Mouse (Mus musculus): ENCODE results near the gene Atp13a3. TPM values are rescaled to one million over a fixed set of nuclear protein-coding genes. Genes with fewer than 3 reads are reported as not detected.

Atp13a3 gene
- polyA plus RNA-seq, 1 experiment: 3.3 TPM

DNA sequence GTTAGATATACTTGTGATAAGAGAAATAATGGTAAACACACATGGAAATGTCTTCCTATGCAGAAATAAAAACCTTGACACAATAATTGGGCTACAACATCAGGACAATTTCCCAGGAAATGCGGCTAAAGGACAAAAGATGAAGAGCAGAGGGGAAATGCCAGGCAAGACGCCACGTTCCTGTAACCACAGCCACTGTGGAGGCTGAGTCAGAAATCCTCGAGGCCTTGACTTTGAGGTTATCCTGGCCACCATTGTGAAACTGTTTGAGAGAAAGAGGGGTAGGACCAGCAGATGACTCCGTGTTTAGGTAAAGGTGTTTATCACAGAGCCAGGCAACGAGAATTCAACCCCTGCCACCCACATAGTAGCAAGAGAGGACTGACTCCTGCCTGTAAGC is 33.6 kb upstream of the Atp13a3 start:
- no peak overlapping the region for H3K4me3 ChIP-seq (replicated peaks)
- H3K4me1 ChIP-seq: peaks cover 4% of the 10 kb centered on the region; the same call in 1 of the 2 replicates
- no peaks in the 10 kb centered on the region for H3K36me3 ChIP-seq (replicated peaks; ENCODE audit: low read length)
- TF ChIP-seq FLI1 (IDR thresholded peaks at IDR 0.05; ENCODE audit: low read length) (no peak), GATA1 (IDR thresholded peaks at IDR 0.05; ENCODE audit: borderline replicate concordance, low read length) (no peak)
- H3K27me3 ChIP-seq (replicated peaks): peaks cover 6% of the 10 kb centered on the region
- H3K9me3 ChIP-seq: no peaks in the 10 kb centered on the region

DNA sequence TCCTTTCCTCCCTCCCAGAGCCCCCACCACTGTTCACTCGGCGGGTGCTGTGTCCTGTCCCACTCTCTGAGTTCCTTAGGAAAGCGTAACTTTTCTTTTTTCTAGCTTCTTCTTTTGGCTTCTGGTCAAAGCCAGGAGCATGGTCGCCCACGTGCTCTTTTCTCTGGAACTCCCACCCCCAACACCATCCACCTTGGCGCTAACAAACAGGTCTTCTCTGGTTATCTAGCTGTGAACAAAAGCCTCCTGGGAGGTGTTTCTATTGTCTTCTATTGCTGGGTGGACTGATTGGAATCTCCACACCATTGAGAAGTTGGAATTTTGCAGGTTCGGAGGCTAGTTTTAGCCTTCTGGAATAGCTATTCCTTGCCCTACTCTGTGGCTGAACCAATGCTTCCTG is 30.5 kb upstream of the Atp13a3 start:
- H3K27me3 ChIP-seq (replicated peaks): peaks cover 2% of the 10 kb centered on the region
- no peak overlapping the region for H3K4me3 ChIP-seq (replicated peaks)
- H3K4me1 ChIP-seq: peaks cover 10% of the 10 kb centered on the region; the same call in 1 of the 2 replicates
- TF ChIP-seq FLI1 (IDR thresholded peaks at IDR 0.05; ENCODE audit: low read length): no peak
- no peak for TF ChIP-seq GATA1 (IDR thresholded peaks at IDR 0.05; ENCODE audit: borderline replicate concordance, low read length)
- peaks cover 6% of the 10 kb centered on the region for H3K36me3 ChIP-seq (replicated peaks; ENCODE audit: low read length)
- H3K9me3 ChIP-seq: peaks cover 14% of the 10 kb centered on the region

DNA sequence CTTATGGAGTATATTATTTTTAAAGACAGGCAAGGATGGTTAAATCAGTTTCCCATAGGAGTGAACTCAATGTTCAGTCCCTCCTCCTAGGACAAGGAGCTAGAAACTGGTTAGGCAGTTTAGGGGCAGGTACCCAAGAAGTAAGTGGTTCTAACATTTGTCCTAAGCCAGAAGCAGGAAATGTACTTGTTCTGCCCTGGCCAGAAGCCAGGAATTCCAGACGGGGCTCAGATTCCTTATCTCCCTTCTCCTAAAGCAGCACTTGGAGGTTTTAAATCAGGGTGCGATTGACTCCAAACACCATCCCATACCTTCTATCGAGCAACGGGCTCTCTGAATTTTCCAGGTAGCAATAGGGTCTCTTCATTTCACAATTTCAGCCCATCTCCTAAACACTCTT is 29.6 kb upstream of the Atp13a3 start:
- H3K4me3 ChIP-seq (replicated peaks): no peak overlapping the region
- peaks cover 10% of the 10 kb centered on the region; the same call in 1 of the 2 replicates for H3K4me1 ChIP-seq
- H3K27me3 ChIP-seq (replicated peaks): peaks cover 2% of the 10 kb centered on the region
- peaks cover 14% of the 10 kb centered on the region for H3K9me3 ChIP-seq
- no peak for TF ChIP-seq FLI1 (IDR thresholded peaks at IDR 0.05; ENCODE audit: low read length)
- TF ChIP-seq GATA1 (IDR thresholded peaks at IDR 0.05; ENCODE audit: borderline replicate concordance, low read length): no peak
- H3K36me3 ChIP-seq (replicated peaks; ENCODE audit: low read length): peaks cover 6% of the 10 kb centered on the region

DNA sequence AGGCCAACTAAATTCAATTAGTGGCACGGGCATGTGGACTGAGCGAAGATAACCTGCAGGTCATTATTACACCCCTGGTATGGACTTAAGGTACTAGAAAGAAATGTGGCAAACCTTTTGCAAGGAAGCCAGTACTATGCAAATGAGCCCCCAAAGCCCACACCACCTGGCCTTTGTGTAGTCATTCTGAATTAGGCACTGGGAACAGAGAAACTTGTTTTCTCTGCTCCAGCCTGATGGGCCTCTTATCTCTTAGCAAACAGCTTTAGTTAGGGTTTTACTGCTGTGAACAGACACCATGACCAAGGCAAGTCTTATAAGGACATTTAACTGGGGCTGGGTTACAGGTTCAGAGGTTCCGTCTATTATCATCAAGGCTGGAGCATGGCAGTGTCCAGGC is 27.4 kb upstream of the Atp13a3 start:
- TF ChIP-seq GATA1 (IDR thresholded peaks at IDR 0.05; ENCODE audit: borderline replicate concordance, low read length): no peak
- no peak for TF ChIP-seq FLI1 (IDR thresholded peaks at IDR 0.05; ENCODE audit: low read length)
- Histone ChIP-seq H3K4me1 (peaks cover 12% of the 10 kb centered on the region; the same call in 1 of the 2 replicates), H3K4me3 (replicated peaks) (no peak overlapping the region), H3K27me3 (replicated peaks) (peaks cover 7% of the 10 kb centered on the region), H3K9me3 (peaks cover 14% of the 10 kb centered on the region), H3K36me3 (replicated peaks; ENCODE audit: low read length) (peaks cover 6% of the 10 kb centered on the region)

DNA sequence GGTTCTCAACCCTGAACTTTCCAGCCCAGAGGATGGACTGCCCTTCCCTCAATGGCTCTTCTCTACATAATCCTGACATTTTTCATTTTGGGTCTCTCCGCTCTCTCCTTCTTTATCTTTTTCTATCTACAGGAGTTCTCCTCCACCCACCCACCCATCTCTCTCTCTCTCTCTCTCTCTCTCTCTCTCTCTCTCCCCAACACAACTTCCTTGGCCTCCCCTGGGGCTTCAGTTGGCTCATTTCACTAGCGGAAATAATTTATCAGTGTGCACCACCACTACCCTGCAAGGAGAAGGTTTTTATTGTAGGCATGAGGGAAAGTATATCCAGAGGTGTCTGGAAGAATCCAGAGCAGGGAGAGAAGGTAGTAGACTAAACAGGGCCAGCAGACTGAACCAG is 26.3 kb upstream of the Atp13a3 start:
- TF ChIP-seq FLI1 (IDR thresholded peaks at IDR 0.05; ENCODE audit: low read length) (no peak), GATA1 (IDR thresholded peaks at IDR 0.05; ENCODE audit: borderline replicate concordance, low read length) (no peak)
- no peak overlapping the region for H3K4me3 ChIP-seq (replicated peaks)
- H3K27me3 ChIP-seq (replicated peaks): peaks cover 9% of the 10 kb centered on the region
- H3K36me3 ChIP-seq (replicated peaks; ENCODE audit: low read length): peaks cover 6% of the 10 kb centered on the region
- H3K4me1 ChIP-seq: peaks cover 13% of the 10 kb centered on the region
- peaks cover 14% of the 10 kb centered on the region for H3K9me3 ChIP-seq

DNA sequence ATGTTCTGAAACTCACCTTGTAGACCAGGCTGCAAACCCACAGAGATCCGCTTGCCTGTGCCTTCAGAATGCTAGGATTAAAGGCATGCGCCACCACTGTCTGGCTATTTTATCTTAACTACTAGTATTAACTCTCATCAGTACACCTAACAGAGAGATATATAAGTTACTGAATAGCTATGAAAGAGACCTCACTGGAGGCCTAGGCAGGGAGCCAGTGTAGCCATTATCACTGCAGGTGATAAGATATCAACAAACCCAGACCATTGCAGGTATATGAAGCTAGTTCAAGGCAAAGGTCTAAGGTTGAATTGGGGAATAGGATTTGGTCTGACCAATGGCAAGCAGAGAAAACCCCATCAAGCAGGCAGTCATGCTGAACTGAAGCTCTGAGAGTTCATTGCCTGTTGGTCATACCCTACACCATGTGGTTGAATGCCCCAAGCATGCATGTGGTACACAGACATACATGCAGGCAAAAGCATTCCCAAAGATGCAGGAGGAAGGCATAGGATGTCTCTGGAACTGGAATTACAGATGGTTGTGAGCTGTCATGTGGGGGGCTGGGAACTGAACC is 24.8 kb upstream of the Atp13a3 start:
- H3K36me3 ChIP-seq (replicated peaks; ENCODE audit: low read length): peaks cover 6% of the 10 kb centered on the region
- H3K4me1 ChIP-seq: peaks cover 26% of the 10 kb centered on the region
- TF ChIP-seq GATA1 (IDR thresholded peaks at IDR 0.05; ENCODE audit: borderline replicate concordance, low read length) (no peak), FLI1 (IDR thresholded peaks at IDR 0.05; ENCODE audit: low read length) (no peak)
- no peak overlapping the region for H3K4me3 ChIP-seq (replicated peaks)
- H3K9me3 ChIP-seq: peaks cover 14% of the 10 kb centered on the region
- H3K27me3 ChIP-seq (replicated peaks): peaks cover 9% of the 10 kb centered on the region

DNA sequence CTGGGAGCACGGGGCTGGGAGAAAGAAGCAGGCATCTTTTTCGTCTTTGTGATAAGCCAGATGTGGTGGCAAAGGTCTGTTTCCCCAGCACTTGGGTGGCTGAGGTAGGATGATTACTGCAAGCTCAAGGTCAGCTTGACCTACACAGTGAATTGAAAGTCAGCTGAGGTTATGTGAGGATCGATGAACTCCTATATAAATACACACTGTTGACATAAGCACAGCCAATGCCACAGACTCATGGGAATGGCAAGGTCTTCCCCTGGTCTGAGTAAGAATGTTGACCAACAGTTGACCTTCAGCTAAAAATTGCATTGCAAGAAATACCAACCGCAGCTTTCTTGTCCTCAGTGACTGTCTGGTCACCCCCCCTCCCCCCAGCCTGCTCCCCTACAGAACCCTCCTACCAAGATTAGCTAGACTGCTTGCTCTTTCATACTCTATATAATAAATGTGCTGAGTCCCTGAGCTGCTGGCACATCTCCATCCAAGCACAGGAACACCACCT is 23.0 kb upstream of the Atp13a3 start:
- H3K4me3 ChIP-seq (replicated peaks): no peak overlapping the region
- peaks cover 5% of the 10 kb centered on the region for H3K36me3 ChIP-seq (replicated peaks; ENCODE audit: low read length)
- peaks cover 26% of the 10 kb centered on the region for H3K4me1 ChIP-seq
- H3K9me3 ChIP-seq: peaks cover 10% of the 10 kb centered on the region
- peaks cover 13% of the 10 kb centered on the region for H3K27me3 ChIP-seq (replicated peaks)
- TF ChIP-seq FLI1 (IDR thresholded peaks at IDR 0.05; ENCODE audit: low read length): no peak
- no peak for TF ChIP-seq GATA1 (IDR thresholded peaks at IDR 0.05; ENCODE audit: borderline replicate concordance, low read length)

DNA sequence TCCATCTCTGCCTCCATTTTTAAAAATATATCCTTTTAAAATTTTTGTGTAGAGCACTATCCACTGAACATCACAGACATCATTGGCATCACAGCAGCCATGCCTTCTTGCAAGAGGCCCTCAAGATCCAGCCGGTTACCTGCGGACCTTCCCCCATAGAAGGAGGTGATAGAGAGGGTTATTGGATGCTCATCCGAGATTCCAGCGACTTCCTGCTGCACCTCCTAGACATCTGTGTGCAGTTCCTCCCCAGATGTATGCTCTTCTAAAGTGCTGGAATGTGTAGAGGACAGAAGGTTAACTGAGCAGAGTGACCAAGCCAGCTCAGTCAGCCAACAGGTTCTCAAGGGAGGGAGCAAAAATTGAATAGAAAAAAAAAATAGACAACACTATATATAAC is 21.7 kb upstream of the Atp13a3 start:
- H3K4me1 ChIP-seq: peaks cover 19% of the 10 kb centered on the region
- no peaks in the 10 kb centered on the region for H3K9me3 ChIP-seq
- peaks cover 22% of the 10 kb centered on the region for H3K27me3 ChIP-seq (replicated peaks)
- no peaks in the 10 kb centered on the region for H3K36me3 ChIP-seq (replicated peaks; ENCODE audit: low read length)
- TF ChIP-seq FLI1 (IDR thresholded peaks at IDR 0.05; ENCODE audit: low read length) (no peak), GATA1 (IDR thresholded peaks at IDR 0.05; ENCODE audit: borderline replicate concordance, low read length) (no peak)
- H3K4me3 ChIP-seq (replicated peaks): no peak overlapping the region

DNA sequence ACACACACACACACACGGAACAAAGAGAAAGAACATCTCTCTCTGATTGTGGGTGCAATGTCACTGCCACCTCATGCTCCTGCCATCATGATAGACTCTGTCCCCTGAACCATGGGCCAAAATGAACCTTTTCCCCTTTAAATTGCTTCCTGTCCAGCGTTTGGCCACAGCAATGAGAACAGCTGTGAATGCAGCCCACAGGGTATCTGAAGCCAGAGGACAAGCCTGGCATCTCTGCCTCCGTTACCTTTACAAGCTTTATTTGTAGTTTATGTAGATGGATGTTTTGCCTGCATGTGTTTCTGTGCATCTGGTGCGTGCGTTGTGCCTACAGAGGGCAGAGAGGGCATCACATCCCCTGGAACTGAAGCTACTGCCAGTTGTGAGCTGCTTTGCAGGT is 21.2 kb upstream of the Atp13a3 start:
- TF ChIP-seq FLI1 (IDR thresholded peaks at IDR 0.05; ENCODE audit: low read length): no peak
- TF ChIP-seq GATA1 (IDR thresholded peaks at IDR 0.05; ENCODE audit: borderline replicate concordance, low read length): no peak
- H3K4me1 ChIP-seq: peaks cover 16% of the 10 kb centered on the region
- peaks cover 22% of the 10 kb centered on the region for H3K27me3 ChIP-seq (replicated peaks)
- H3K9me3 ChIP-seq: no peaks in the 10 kb centered on the region
- no peaks in the 10 kb centered on the region for H3K36me3 ChIP-seq (replicated peaks; ENCODE audit: low read length)
- H3K4me3 ChIP-seq (replicated peaks): no peak overlapping the region

DNA sequence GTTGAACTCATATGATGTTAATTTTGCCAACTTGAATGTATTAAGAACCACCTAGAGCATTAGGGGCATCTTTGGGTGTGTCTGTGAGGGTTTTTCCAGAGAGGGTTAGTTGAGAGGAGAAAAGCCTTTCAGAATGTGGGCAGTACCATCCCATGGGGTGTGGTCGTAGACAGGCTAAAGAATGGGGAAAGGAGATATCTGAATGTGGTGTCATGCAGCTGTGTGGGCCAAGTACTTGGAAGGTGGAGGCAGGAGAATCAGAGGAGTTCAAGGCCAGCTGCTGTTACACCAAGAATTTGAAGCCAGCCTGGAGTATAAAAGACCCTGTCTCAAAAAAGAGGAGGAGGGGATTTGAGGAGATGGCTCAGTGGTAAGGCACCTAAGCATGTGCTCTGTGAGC is 20.2 kb upstream of the Atp13a3 start:
- Histone ChIP-seq H3K4me1 (peaks cover 16% of the 10 kb centered on the region), H3K27me3 (replicated peaks) (peaks cover 25% of the 10 kb centered on the region), H3K4me3 (replicated peaks) (no peak overlapping the region), H3K36me3 (replicated peaks; ENCODE audit: low read length) (no peaks in the 10 kb centered on the region), H3K9me3 (no peaks in the 10 kb centered on the region)
- no peak for TF ChIP-seq GATA1 (IDR thresholded peaks at IDR 0.05; ENCODE audit: borderline replicate concordance, low read length)
- no peak for TF ChIP-seq FLI1 (IDR thresholded peaks at IDR 0.05; ENCODE audit: low read length)
